Mouse (Mus musculus): ENCODE data around the gene Gucy2g.

- TF ChIP-seq CTCF (IDR thresholded peaks at IDR 0.05; ENCODE audit: low read depth) (no peak), EP300 (IDR thresholded peaks at IDR 0.05; ENCODE audit: low read depth) (no peak)
These were observed 32.4 kb downstream of the Gucy2g start for GRCm38 (mm10) chr19:55208654-55209053.
